Mouse (Mus musculus) megakaryocyte, embryonic 14.5 days (primary cell): ENCODE measurements around the gene Zfp423.

ENCODE experiments used
- FLI1 ChIP-seq: IDR thresholded peaks from 2 replicates; pipeline ENCODE4 v1.6.1; 2012; ENCODE audit warnings: low read length, inconsistent platforms, mixed read lengths
- GATA1 ChIP-seq: IDR thresholded peaks from 3 replicates; pipeline ENCODE4 v1.6.1; 2012; ENCODE audit warnings: mixed read lengths, low read length, inconsistent platforms, borderline replicate concordance

GRCm38 (mm10) chr8:87747142-87747541, 212.3 kb downstream of the Zfp423 start:
- TF ChIP-seq GATA1: no peak
- TF ChIP-seq FLI1: no peak
